Mouse (Mus musculus): Measurements from ENCODE around the gene Pagr1a. TPM values are rescaled to one million over a fixed set of nuclear protein-coding genes. Genes with fewer than 3 reads are reported as not detected.

Pagr1a gene
- polyA plus RNA-seq (2012; rRNA removed) (27.0 and 31.9 TPM in 2 replicates), polyA plus RNA-seq (2014; fragmentation: Nextera tagmentation; extraction: Ambion mirVana) (47.6 and 63.6 TPM in 2 replicates)

DNA sequence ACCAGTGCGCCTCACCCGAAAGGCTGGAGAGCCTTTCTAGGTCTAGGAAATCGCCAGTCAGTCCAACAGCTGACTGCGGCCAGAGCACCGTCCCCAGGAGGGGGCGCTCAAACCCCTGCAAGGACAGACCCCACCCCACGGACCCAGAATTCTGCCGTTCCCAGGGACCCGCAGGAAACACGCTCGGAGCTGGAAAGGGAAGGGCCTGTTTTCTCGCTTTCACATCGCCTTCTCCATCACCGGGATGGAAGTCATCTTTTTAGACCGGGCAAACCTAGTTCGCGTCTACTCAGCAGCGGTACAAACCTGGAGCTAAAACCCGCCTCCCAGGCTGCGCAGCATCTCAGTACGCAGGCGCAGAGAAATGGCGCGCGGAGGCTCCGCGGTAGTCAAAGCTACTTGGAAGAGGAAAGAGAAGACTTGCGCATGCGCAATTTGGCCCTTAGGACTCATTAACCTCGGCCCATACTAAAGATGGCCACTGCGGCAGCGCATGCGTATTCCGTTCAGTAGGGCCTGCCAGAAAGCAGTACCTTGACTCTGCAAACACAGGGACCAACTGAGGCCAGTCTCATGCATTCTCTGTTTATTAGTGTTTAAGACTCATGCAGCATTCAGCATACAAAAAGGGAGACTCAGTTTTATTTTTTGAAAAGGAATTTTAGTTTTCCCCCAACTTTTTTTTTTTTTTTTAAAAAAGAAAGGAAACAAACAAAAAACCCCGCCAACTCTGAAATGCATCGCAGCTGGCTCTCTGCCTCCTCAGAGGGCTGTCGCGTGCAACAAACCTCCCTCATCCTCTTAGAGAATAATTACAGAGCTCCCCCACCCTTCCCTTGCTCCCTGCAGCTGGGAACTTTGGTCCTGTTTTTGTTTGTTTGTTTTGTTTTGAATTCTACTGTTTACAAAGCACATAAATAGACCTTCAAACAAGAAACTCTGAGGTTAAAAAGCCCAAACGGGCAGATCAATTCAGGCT, at the start of gene Pagr1a:
Gene Pagr1a, minus strand, starts transcription at position 382 of the 979 bp plus-strand sequence.
- 3% methylated on average over 39 of the region's 39 CpGs for WGBS
- peak; percentile 20; the same call in 1 of the 2 replicates for TF ChIP-seq POLR2A (IDR thresholded peaks at IDR 0.05; ENCODE audit: borderline replicate concordance, extremely low read depth, insufficient read depth, insufficient read length)
- peak; percentile 85 for ATAC-seq (ENCODE audit: low FRiP score, low read depth)
- peak; percentile 100 for DNase-seq (ENCODE audit: low spot score)
- Histone ChIP-seq H3K27me3 (ENCODE audit: control insufficient read depth, insufficient read depth, low read length) (no peaks in the 10 kb centered on the region), H3K4me1 (ENCODE audit: control insufficient read depth, insufficient read depth, low read length) (peaks cover 42% of the 10 kb centered on the region), H3K36me3 (ENCODE audit: control insufficient read depth, insufficient read depth, low read length) (peaks cover 42% of the 10 kb centered on the region), H3K4me2 (replicated peaks; ENCODE audit: low read depth, low read length, severe bottlenecking) (peak within 1 kb of the TSS; percentile 90), H3K4me3 (replicated peaks; ENCODE audit: low read length) (peak within 1 kb of the TSS; percentile 75), H3K27ac (replicated peaks; ENCODE audit: low read depth, low read length) (peak within 1 kb of the TSS; percentile 93), H3K9me3 (ENCODE audit: control insufficient read depth, low read length) (no peaks in the 10 kb centered on the region), H3K9ac (ENCODE audit: low read depth, low read length, severe bottlenecking) (peak within 1 kb of the TSS; percentile 80)

DNA sequence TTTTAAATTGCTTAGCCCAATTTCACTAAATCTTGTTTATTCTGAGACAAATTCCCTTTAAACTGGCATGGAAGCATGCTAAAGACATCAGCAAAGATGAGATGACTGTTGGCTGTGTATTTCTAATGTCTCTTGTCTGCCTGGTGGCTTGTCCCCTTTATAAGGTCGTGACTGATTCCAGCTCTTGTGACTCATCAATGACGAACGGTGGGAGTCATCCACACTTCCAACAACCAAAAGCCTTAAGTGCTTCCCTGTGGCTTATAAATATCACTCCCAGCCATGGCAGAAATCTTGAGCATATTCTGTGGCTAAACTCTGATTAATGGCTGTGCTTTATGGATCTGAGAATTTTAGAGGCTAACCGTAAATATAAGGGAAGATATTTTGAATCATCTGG, 49.2 kb upstream of the Pagr1a start:
- Histone ChIP-seq H3K4me1 (ENCODE audit: control insufficient read depth, insufficient read depth, low read length) (no peaks in the 10 kb centered on the region), H3K4me2 (replicated peaks; ENCODE audit: low read depth, low read length, severe bottlenecking) (no peak overlapping the region)

DNA sequence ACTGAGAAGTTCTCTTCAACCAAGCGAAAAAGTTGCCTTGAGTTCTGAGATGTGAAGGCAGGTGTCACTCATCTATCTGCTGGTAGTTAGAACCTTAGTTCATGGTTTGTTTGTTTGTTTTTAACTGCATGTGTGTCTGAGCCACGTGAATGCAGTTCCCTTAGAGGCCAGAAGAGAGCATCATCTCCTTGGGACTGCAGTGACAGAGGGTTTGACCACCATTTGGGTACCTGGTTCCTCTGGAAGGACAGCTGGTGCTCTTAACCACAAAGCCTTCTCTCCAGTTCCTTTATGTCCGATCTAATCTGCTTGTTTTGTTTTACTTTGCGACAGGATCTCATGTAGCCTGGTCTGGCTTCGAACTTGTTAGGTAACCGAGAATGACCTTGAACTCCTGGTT, 48.4 kb upstream of the Pagr1a start:
- 90% methylated on average over 6 of the region's 6 CpGs for WGBS
- H3K4me2 ChIP-seq (replicated peaks; ENCODE audit: low read depth, low read length, severe bottlenecking): no peak overlapping the region
- ATAC-seq (ENCODE audit: low FRiP score, low read depth) (no peak), DNase-seq (ENCODE audit: low spot score) (no peak)
- no peak overlapping the region for H3K4me3 ChIP-seq (replicated peaks; ENCODE audit: low read length)
- H3K36me3 ChIP-seq (ENCODE audit: control insufficient read depth, insufficient read depth, low read length): no peaks in the 10 kb centered on the region
- no peak overlapping the region for H3K27ac ChIP-seq (replicated peaks; ENCODE audit: low read depth, low read length)
- no peak for TF ChIP-seq POLR2A (IDR thresholded peaks at IDR 0.05; ENCODE audit: borderline replicate concordance, extremely low read depth, insufficient read depth, insufficient read length)
- H3K4me1 ChIP-seq (ENCODE audit: control insufficient read depth, insufficient read depth, low read length): no peaks in the 10 kb centered on the region
- no peaks in the 10 kb centered on the region for H3K9me3 ChIP-seq (ENCODE audit: control insufficient read depth, low read length)
- no peaks in the 10 kb centered on the region for H3K27me3 ChIP-seq (ENCODE audit: control insufficient read depth, insufficient read depth, low read length)
- H3K9ac ChIP-seq (ENCODE audit: low read depth, low read length, severe bottlenecking): no peak overlapping the region

More for the DNA sequence above, 49.2 kb upstream of the Pagr1a start:
- H3K9ac ChIP-seq (ENCODE audit: low read depth, low read length, severe bottlenecking): no peak overlapping the region
- no peaks in the 10 kb centered on the region for H3K27me3 ChIP-seq (ENCODE audit: control insufficient read depth, insufficient read depth, low read length)
- DNase-seq (ENCODE audit: low spot score): no peak
- 76% methylated on average over 4 of the region's 4 CpGs for WGBS
- TF ChIP-seq POLR2A (IDR thresholded peaks at IDR 0.05; ENCODE audit: borderline replicate concordance, extremely low read depth, insufficient read depth, insufficient read length): no peak
- no peak overlapping the region for H3K4me3 ChIP-seq (replicated peaks; ENCODE audit: low read length)
- H3K36me3 ChIP-seq (ENCODE audit: control insufficient read depth, insufficient read depth, low read length): no peaks in the 10 kb centered on the region
- no peak overlapping the region for H3K27ac ChIP-seq (replicated peaks; ENCODE audit: low read depth, low read length)
- no peaks in the 10 kb centered on the region for H3K9me3 ChIP-seq (ENCODE audit: control insufficient read depth, low read length)
- ATAC-seq (ENCODE audit: low FRiP score, low read depth): no peak

DNA sequence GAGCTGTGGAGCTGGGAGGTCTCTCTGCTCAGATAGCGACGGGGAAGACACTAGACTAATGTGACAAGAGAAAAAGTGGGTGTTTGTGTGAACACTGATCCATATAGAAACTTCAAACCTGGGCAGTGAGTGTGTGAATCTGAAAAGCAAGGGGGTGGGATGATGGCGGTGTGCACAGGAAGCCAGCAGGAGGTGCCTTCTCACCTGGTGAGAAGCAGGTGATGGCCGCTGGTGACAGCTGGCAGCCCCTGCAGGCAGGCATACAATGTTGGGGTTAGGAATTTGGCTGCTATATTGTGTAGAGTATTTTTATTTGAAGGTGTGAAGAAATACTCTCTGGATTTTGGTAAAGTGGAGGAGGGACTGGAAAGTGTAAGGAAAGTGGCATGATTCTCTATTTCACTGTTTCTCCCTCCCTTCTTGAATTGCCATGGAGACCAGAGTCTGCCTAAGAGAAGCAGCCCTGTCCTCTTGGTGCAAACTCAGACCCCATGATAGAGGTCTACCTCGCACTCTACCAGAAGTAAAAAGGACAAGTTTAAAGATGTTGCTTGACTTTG, 38.0 kb upstream of the Pagr1a start:
- no peak overlapping the region for H3K9ac ChIP-seq (ENCODE audit: low read depth, low read length, severe bottlenecking)
- no peaks in the 10 kb centered on the region for H3K9me3 ChIP-seq (ENCODE audit: control insufficient read depth, low read length)
- no peaks in the 10 kb centered on the region for H3K36me3 ChIP-seq (ENCODE audit: control insufficient read depth, insufficient read depth, low read length)
- no peak for TF ChIP-seq POLR2A (IDR thresholded peaks at IDR 0.05; ENCODE audit: borderline replicate concordance, extremely low read depth, insufficient read depth, insufficient read length)
- H3K4me1 ChIP-seq (ENCODE audit: control insufficient read depth, insufficient read depth, low read length): no peaks in the 10 kb centered on the region
- H3K27me3 ChIP-seq (ENCODE audit: control insufficient read depth, insufficient read depth, low read length): no peaks in the 10 kb centered on the region
- H3K27ac ChIP-seq (replicated peaks; ENCODE audit: low read depth, low read length): no peak overlapping the region
- no peak overlapping the region for H3K4me2 ChIP-seq (replicated peaks; ENCODE audit: low read depth, low read length, severe bottlenecking)
- WGBS: 61% methylated on average over 5 of the region's 5 CpGs
- no peak overlapping the region for H3K4me3 ChIP-seq (replicated peaks; ENCODE audit: low read length)
- DNase-seq (ENCODE audit: low spot score) (no peak), ATAC-seq (ENCODE audit: low FRiP score, low read depth) (no peak)

Measured in limb, embryonic 14.5 days (tissue).